Mouse (Mus musculus): ENCODE data around the gene Nlgn1.

- no peak for TF ChIP-seq CTCF (IDR thresholded peaks at IDR 0.05; ENCODE audit: low read depth, low read length)
- TF ChIP-seq POLR2A (IDR thresholded peaks at IDR 0.05; ENCODE audit: insufficient read depth, low read length), result no peak
These were observed 686.2 kb downstream of the Nlgn1 start for GRCm38 (mm10) chr3:25645895-25646691.

Data from ES-Bruce4 (cell line).